Mouse (Mus musculus) liver, embryonic 13.5 days (tissue): ENCODE measurements around the gene Selenoi. TPM values are rescaled to one million over a fixed set of nuclear protein-coding genes. Genes with fewer than 3 reads are reported as not detected.

Experiments used
- ATAC-seq: fragments of 200-750 bp; cut with Nextera tagmentation; 2 replicates; pipeline ENCODE4 v1.8.0; 2017; ENCODE audit warnings: low read depth, mild to moderate bottlenecking, moderate number of reproducible peaks, moderate library complexity
- DNase-seq: peaks from one replicate; pipeline ENCODE4 v3.0.0; 2022
- H3K27ac ChIP-seq: fragments of 300-500 bp; sonication (generic); 2 replicates; pipeline ENCODE4 v1.5.1; 2015; ENCODE audit warnings: moderate library complexity, mild to moderate bottlenecking, inconsistent platforms
- H3K27me3 ChIP-seq: fragments of 300-500 bp; sonication (generic); 2 replicates; pipeline ENCODE4 v1.6.1; 2015; ENCODE audit warnings: mild to moderate bottlenecking, inconsistent platforms
- H3K36me3 ChIP-seq: fragments of 300-500 bp; sonication (generic); 2 replicates; pipeline ENCODE4 v1.6.1; 2015; ENCODE audit warnings: mild to moderate bottlenecking, inconsistent platforms
- H3K4me1 ChIP-seq: fragments of 300-500 bp; sonication (generic); replicated peaks from 2 replicates; pipeline ENCODE4 v1.6.1; 2015; ENCODE audit warnings: inconsistent platforms
- H3K4me2 ChIP-seq: fragments of 300-500 bp; sonication (generic); 2 replicates; pipeline ENCODE4 v1.6.1; 2015; ENCODE audit warnings: inconsistent platforms, mild to moderate bottlenecking, moderate library complexity
- H3K4me3 ChIP-seq: fragments of 300-500 bp; sonication (generic); replicated peaks from 2 replicates; pipeline ENCODE4 v1.5.1; 2015; ENCODE audit warnings: mild to moderate bottlenecking, inconsistent platforms
- H3K9ac ChIP-seq: fragments of 300-500 bp; sonication (generic); 2 replicates; pipeline ENCODE4 v1.6.1; 2015; ENCODE audit warnings: mild to moderate bottlenecking, inconsistent platforms
- H3K9me3 ChIP-seq: fragments of 300-500 bp; sonication (generic); replicated peaks from 2 replicates; pipeline ENCODE4 v1.6.1; 2016; ENCODE audit warnings: inconsistent platforms
- WGBS: fragments of 180-500 bp; shearing (Covaris S2); methylation state at CpG from one replicate; pipeline ENCODE4 v1.1.7; 2015; ENCODE audit not compliant: insufficient replicate concordance; 5-methylcytosine and 5-hydroxymethylcytosine counted together
- polyA plus RNA-seq: library from polyadenylated mRNA; unstranded; fragments of >200 nt; fragmentation: Nextera tagmentation; extraction: Ambion mirVana; gene quantifications from 2 replicates; pipeline ENCODE4 v1.2.1, GENCODE M21; 2015

The Selenoi gene
- polyA plus RNA-seq, 1 experiment from 2014 or later: 14.0 TPM

DNA sequence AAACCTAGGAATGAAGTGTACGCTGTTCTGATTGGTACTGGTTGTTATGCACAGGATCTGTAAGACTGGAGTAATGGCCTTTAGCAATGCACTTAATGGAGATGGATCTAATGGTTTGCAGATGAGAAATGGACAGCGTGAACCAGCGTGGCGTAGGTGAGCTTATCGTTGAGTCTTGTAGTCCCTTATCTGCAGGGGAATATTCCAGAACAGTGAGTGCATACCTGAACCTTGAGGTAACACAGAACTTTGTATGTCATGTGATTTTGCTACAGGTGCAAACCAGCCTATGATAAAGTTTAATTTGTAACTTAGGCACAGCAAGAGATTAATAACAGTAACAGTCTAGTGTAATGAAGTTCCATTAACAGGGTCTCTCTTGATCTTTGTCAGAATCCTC, 6.2 kb downstream of the Selenoi start:
- Histone ChIP-seq H3K9me3 (no peaks in the 10 kb centered on the region), H3K4me3 (no peak overlapping the region), H3K27ac (no peak overlapping the region), H3K4me2 (no peak overlapping the region), H3K9ac (no peak overlapping the region), H3K27me3 (no peaks in the 10 kb centered on the region), H3K4me1 (peaks cover 84% of the 10 kb centered on the region), H3K36me3 (no peaks in the 10 kb centered on the region)
- ATAC-seq (no peak), DNase-seq (no peak)
- WGBS: 86% methylated on average over 5 of the region's 5 CpGs

DNA sequence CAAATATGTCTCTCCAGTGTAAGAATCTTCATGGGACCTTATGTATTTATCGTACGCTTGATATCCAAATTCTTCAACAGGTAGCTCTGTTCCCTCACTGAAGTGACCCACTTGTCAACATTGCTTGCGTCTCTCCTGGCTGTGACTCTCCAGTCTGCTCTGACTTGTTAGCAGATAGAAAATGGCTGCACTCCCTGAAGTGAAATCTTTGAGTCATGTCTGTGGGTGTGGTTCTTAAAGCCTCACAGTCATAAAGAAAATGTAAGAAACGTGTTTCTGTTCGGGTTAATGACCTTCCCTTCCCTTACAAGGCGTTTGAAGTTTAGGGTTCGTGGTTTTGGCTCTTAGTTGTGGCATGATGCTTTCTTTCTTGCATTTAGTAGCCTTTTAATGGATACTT, 8.2 kb downstream of the Selenoi start:
- peak; percentile 43; the same call in 1 of the 2 replicates for ATAC-seq
- Histone ChIP-seq H3K4me3 (no peak overlapping the region), H3K9me3 (no peaks in the 10 kb centered on the region), H3K27me3 (no peaks in the 10 kb centered on the region), H3K4me2 (0 out of 2 replicates have a peak overlapping the region, but pooled peaks have one; percentile 2), H3K4me1 (peaks cover 84% of the 10 kb centered on the region), H3K27ac (no peak overlapping the region), H3K9ac (no peak overlapping the region), H3K36me3 (no peaks in the 10 kb centered on the region)
- WGBS: 53% methylated on average over 7 of the region's 7 CpGs
- DNase-seq: no peak

DNA sequence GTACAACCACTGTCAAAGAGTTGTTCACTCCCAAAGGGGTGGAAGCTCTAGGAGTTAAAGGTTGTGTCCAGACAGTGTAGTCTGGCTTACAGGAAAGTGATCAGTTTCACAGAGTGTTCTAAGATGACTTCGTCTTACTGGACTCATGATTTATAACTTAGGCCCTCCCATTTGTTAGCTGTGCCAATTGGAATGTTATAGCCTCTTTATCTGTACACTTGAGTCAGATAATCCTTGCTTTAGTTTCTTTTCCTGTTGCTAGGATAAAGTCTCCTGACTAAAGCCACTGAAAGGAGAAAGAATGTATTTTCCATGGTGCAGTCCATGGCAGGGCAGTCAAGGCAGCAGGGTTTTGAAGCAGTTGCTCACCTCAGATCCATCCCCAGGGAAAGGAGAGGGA, 10.0 kb downstream of the Selenoi start:
- no peak overlapping the region for H3K4me3 ChIP-seq
- WGBS: 35% methylated on average over 1 of the region's 1 CpGs
- no peaks in the 10 kb centered on the region for H3K9me3 ChIP-seq
- H3K9ac ChIP-seq: no peak overlapping the region
- peaks cover under 1% of the 10 kb centered on the region; the same call in 1 of the 2 replicates for H3K36me3 ChIP-seq
- no peak for ATAC-seq
- H3K27me3 ChIP-seq: no peaks in the 10 kb centered on the region
- no peak for DNase-seq
- H3K4me2 ChIP-seq: no peak overlapping the region
- H3K27ac ChIP-seq: no peak overlapping the region
- peaks cover 77% of the 10 kb centered on the region for H3K4me1 ChIP-seq

- 30% methylated on average over 9 of the region's 9 CpGs for WGBS
- ATAC-seq: peak; percentile 42; the same call in 1 of the 2 replicates
- Histone ChIP-seq H3K9me3 (no peaks in the 10 kb centered on the region), H3K27me3 (no peaks in the 10 kb centered on the region), H3K4me2 (no peak overlapping the region), H3K4me3 (no peak overlapping the region), H3K4me1 (peaks cover 66% of the 10 kb centered on the region), H3K27ac (no peak overlapping the region), H3K36me3 (peaks cover 7% of the 10 kb centered on the region), H3K9ac (no peak overlapping the region)
- DNase-seq: no peak
Measured at GRCm38 (mm10) chr5:30243741-30244140, 11.4 kb downstream of the Selenoi start.

GRCm38 (mm10) chr5:30245861-30246416, 13.6 kb downstream of the Selenoi start:
- ATAC-seq (no peak), DNase-seq (no peak)
- Histone ChIP-seq H3K9me3 (no peaks in the 10 kb centered on the region), H3K4me1 (peaks cover 49% of the 10 kb centered on the region), H3K9ac (no peak overlapping the region), H3K27ac (no peak overlapping the region), H3K4me2 (no peak overlapping the region), H3K4me3 (no peak overlapping the region), H3K36me3 (peaks cover 21% of the 10 kb centered on the region), H3K27me3 (no peaks in the 10 kb centered on the region)
- WGBS: 88% methylated on average over 9 of the region's 9 CpGs

DNA sequence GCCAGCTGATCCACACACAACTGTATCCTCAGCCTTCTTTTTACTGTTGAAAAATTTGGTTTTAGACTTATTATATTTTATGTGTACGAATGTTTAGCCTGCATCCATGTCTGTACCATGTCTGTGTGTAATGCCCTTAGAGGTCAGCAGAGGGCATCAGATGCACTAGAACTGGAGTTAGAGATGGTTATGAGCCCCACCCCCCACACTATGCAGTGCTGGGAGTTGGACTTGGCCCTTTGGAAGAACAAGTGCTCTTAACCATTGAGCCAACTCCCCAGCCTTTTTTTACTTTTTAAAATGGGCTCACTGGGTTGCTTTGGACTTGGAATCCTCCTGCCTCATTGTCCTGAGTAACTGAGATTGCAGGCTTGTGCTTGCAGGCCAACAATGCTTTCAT, 15.3 kb downstream of the Selenoi start:
- 89% methylated on average over 1 of the region's 1 CpGs for WGBS
- H3K4me1 ChIP-seq: peaks cover 36% of the 10 kb centered on the region

GRCm38 (mm10) chr5:30255567-30256354, 23.4 kb downstream of the Selenoi start:
- H3K9me3 ChIP-seq: no peaks in the 10 kb centered on the region
- H3K9ac ChIP-seq: no peak overlapping the region
- 80% methylated on average over 12 of the region's 12 CpGs for WGBS
- H3K36me3 ChIP-seq: peaks cover 70% of the 10 kb centered on the region
- H3K27me3 ChIP-seq: no peaks in the 10 kb centered on the region
- no peak overlapping the region for H3K27ac ChIP-seq
- H3K4me3 ChIP-seq: no peak overlapping the region
- ATAC-seq (0 out of 2 replicates have a peak, but pooled peaks have one; percentile 54), DNase-seq (no peak)
- H3K4me1 ChIP-seq: no peaks in the 10 kb centered on the region; the same call in 1 of the 2 replicates
- no peak overlapping the region for H3K4me2 ChIP-seq

More for the DNA sequence above, 15.3 kb downstream of the Selenoi start:
- Histone ChIP-seq H3K27me3 (no peaks in the 10 kb centered on the region), H3K36me3 (peaks cover 31% of the 10 kb centered on the region), H3K4me2 (no peak overlapping the region), H3K9ac (no peak overlapping the region), H3K27ac (no peak overlapping the region), H3K4me3 (no peak overlapping the region), H3K9me3 (no peaks in the 10 kb centered on the region)
- DNase-seq (no peak), ATAC-seq (no peak)

- no peaks in the 10 kb centered on the region; the same call in 1 of the 2 replicates for H3K4me1 ChIP-seq
- DNase-seq (no peak), ATAC-seq (no peak)
- H3K4me2 ChIP-seq: no peak overlapping the region
- no peak overlapping the region for H3K4me3 ChIP-seq
- 84% methylated on average over 7 of the region's 7 CpGs for WGBS
- H3K36me3 ChIP-seq: peaks cover 70% of the 10 kb centered on the region
- H3K27ac ChIP-seq: no peak overlapping the region
- H3K9me3 ChIP-seq: no peaks in the 10 kb centered on the region
- H3K27me3 ChIP-seq: no peaks in the 10 kb centered on the region
- H3K9ac ChIP-seq: no peak overlapping the region
Measured at GRCm38 (mm10) chr5:30258776-30259175, 26.4 kb downstream of the Selenoi start.

DNA sequence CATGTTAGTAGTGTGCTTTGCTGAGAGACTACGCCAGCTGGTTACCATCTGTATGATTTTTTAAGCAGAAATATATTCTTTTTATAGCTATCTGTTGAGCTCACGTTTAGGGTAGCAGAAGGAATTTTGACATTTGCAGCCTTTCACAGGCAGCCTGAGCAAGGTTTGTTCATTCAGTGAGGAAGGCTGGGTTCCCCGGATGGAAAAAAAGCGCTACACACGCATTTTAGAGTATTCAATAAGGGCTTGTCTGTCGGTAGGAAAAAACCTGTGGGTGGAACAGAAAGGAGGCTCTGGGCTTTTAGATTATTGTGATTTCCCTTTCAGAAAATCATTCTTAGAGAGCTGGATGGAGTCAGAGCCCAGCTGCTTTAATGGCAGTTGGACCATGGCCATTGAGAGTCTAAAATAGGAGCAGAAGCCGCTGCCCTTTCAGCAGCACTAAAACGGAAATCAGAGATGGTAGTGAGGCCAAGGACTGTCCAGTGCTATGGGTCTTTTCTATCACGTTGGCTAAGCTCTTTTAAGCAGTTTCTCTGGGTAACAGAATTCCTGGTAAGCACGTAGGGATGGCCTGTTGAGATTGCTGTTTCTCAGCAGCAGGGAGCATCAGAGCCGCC, 38.3 kb downstream of the Selenoi start:
- H3K4me1 ChIP-seq: no peaks in the 10 kb centered on the region
- no peak overlapping the region for H3K4me3 ChIP-seq
- H3K27ac ChIP-seq: no peak overlapping the region
- H3K27me3 ChIP-seq: no peaks in the 10 kb centered on the region
- WGBS: 76% methylated on average over 11 of the region's 11 CpGs
- no peak overlapping the region for H3K4me2 ChIP-seq
- ATAC-seq (no peak), DNase-seq (no peak)
- no peaks in the 10 kb centered on the region for H3K9me3 ChIP-seq
- H3K9ac ChIP-seq: no peak overlapping the region
- H3K36me3 ChIP-seq: peaks cover 25% of the 10 kb centered on the region

GRCm38 (mm10) chr5:30271599-30272281, 39.4 kb downstream of the Selenoi start:
- no peak for ATAC-seq
- Histone ChIP-seq H3K9ac (no peak overlapping the region), H3K4me3 (no peak overlapping the region), H3K9me3 (no peaks in the 10 kb centered on the region), H3K27ac (no peak overlapping the region), H3K27me3 (no peaks in the 10 kb centered on the region), H3K4me1 (no peaks in the 10 kb centered on the region), H3K4me2 (no peak overlapping the region), H3K36me3 (peaks cover 14% of the 10 kb centered on the region)
- DNase-seq: no peak
- 80% methylated on average over 11 of the region's 11 CpGs for WGBS

- Histone ChIP-seq H3K36me3 (no peaks in the 10 kb centered on the region), H3K27me3 (peaks cover 17% of the 10 kb centered on the region), H3K4me2 (no peak overlapping the region), H3K9me3 (no peaks in the 10 kb centered on the region), H3K27ac (no peak overlapping the region), H3K4me3 (no peak overlapping the region), H3K9ac (no peak overlapping the region), H3K4me1 (no peaks in the 10 kb centered on the region)
- WGBS: 71% methylated on average over 2 of the region's 2 CpGs
- no peak for ATAC-seq
- DNase-seq: no peak
Measured at GRCm38 (mm10) chr5:30276361-30276760, 44.0 kb downstream of the Selenoi start.
